Mouse (Mus musculus) embryonic facial prominence, embryonic 14.5 days (tissue): ENCODE measurements around the gene Tbck. TPM values are rescaled to one million over a fixed set of nuclear protein-coding genes. Genes with fewer than 3 reads are reported as not detected.
A peak's percentile ranks its signal among the peaks of the same experiment; 100 is the strongest.

Source experiments
- ATAC-seq: fragments of 200-750 bp; cut with Nextera tagmentation; 2 replicates; pipeline ENCODE4 v1.8.0; 2017; ENCODE audit warnings: low read depth, moderate number of reproducible peaks, moderate TSS enrichment
- DNase-seq: peaks from one replicate; pipeline ENCODE4 v3.0.0-alpha.2; 2015; ENCODE audit warnings: low spot score
- H3K27ac ChIP-seq: fragments of 300-500 bp; sonication (generic); replicated peaks from 2 replicates; pipeline ENCODE4 v1.5.1; 2014; ENCODE audit warnings: low read depth, mild to moderate bottlenecking, low read length, moderate library complexity
- H3K27me3 ChIP-seq: fragments of 300-500 bp; sonication (generic); replicated peaks from 2 replicates; pipeline ENCODE4 v1.6.1; 2014; ENCODE audit warnings: low read length; ENCODE audit not compliant: control insufficient read depth, insufficient read depth
- H3K36me3 ChIP-seq: fragments of 300-500 bp; sonication (generic); 2 replicates; pipeline ENCODE4 v1.6.1; 2014; ENCODE audit warnings: low read length, mixed read lengths; ENCODE audit not compliant: control insufficient read depth, insufficient read depth
- H3K4me1 ChIP-seq: fragments of 300-500 bp; sonication (generic); 2 replicates; pipeline ENCODE4 v1.6.1; 2014; ENCODE audit warnings: antibody characterized with exemption, low read length; ENCODE audit not compliant: control insufficient read depth, insufficient read depth
- H3K4me2 ChIP-seq: fragments of 300-500 bp; sonication (generic); 2 replicates; pipeline ENCODE4 v1.6.1; 2014; ENCODE audit warnings: low read depth, mild to moderate bottlenecking, low read length, moderate library complexity, mixed read lengths
- H3K4me3 ChIP-seq: fragments of 300-500 bp; sonication (generic); 2 replicates; pipeline ENCODE4 v1.5.1; 2014; ENCODE audit warnings: low read depth, mild to moderate bottlenecking, low read length
- H3K9ac ChIP-seq: fragments of 300-500 bp; sonication (generic); 2 replicates; pipeline ENCODE4 v1.6.1; 2014; ENCODE audit warnings: low read depth, mild to moderate bottlenecking, low read length, moderate library complexity, mixed read lengths
- H3K9me3 ChIP-seq: fragments of 300-500 bp; sonication (generic); 2 replicates; pipeline ENCODE4 v1.6.1; 2016; ENCODE audit warnings: low read length; ENCODE audit not compliant: control insufficient read depth
- WGBS: fragments of 180-500 bp; shearing (Covaris S2); extraction: QIAGEN DNeasy Blood & Tissue Kit; methylation state at CpG from one replicate; pipeline ENCODE4 v1.1.7; 2014; 5-methylcytosine and 5-hydroxymethylcytosine counted together
- polyA plus RNA-seq: library from polyadenylated mRNA; unstranded; fragments of >200 nt; fragmentation: Nextera tagmentation; extraction: Ambion mirVana; gene quantifications from 2 replicates; pipeline ENCODE4 v1.2.1, GENCODE M21; 2014

The Tbck gene
- polyA plus RNA-seq, 1 experiment from 2014 or later, result 14.1 TPM

DNA sequence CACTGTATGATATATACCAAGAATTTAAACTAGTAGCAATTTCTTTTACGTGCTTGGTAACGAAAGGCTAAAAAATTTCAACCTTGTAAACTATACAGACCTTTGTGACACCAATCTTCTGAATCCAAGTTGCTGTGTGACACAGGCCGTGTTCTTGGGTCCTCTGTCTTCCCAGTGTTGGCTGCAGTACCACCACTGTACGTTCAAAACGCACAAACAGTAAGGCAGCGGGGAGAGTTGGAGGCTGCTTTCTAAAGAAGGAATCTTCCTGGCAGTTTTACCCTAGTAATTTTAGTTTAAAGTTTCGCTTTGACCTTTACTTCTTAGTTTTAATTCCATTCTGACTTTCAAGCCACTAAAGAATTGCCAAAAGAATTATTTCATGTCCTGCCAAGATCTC is 92.7 kb downstream of the Tbck start:
- H3K4me3 ChIP-seq, result no peak overlapping the region
- DNase-seq (peak; percentile 13), ATAC-seq (no peak)
- no peaks in the 10 kb centered on the region for H3K27me3 ChIP-seq
- no peaks in the 10 kb centered on the region for H3K4me1 ChIP-seq
- H3K9me3 ChIP-seq, result no peaks in the 10 kb centered on the region
- H3K27ac ChIP-seq, result no peak overlapping the region
- H3K4me2 ChIP-seq, result no peak overlapping the region
- 89% methylated on average over 7 of the region's 7 CpGs for whole genome bisulfite sequencing
- H3K36me3 ChIP-seq, result 0 out of 2 replicates have a peak, but pooled peaks cover 11% of the 10 kb centered on the region
- no peak overlapping the region for H3K9ac ChIP-seq

DNA sequence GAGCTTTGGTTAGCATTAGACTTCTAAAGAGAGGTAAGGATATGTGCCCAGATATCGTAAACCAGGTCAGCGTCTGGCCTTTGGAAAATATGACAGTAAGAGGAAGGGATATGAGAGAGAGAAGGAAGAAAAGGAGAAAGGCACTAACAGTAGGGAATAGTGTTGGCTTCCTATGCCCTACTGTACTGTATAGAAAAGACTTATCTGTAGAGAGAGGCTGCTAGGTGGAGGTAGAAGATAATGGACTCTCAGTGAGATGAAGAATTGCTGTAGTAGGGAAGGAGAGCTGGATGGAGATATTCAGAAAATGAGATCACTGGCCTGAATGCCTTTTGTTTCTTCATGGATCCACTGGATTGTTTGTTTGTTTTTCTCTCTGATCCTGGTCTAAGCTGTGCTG is 97.2 kb downstream of the Tbck start:
- no peak overlapping the region for H3K4me3 ChIP-seq

DNA sequence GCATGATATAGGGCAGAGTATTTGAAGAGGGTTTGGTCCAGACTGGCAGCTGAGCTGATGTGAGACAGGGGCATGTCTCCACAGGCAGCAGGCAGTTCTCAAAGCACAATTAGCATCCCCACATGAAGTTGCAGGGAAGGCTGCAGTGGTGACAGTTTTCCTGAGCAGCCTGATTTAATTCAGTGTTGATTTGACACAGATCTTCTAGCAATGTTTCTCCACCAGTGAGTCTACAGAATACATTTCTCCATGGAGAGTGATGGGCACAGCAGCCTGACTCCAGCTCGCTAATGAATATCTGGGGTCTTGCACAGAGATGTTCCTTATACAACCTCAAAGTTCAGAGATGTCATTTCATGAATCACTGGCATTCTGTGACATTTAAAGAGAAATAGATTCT is 99.1 kb downstream of the Tbck start:
- ATAC-seq, result no peak
- 87% methylated on average over 1 of the region's 1 CpGs for WGBS

More for the DNA sequence above, 97.2 kb downstream of the Tbck start:
- Histone ChIP-seq H3K27me3 (no peaks in the 10 kb centered on the region), H3K9ac (no peak overlapping the region), H3K9me3 (no peaks in the 10 kb centered on the region), H3K36me3 (no peaks in the 10 kb centered on the region; the same call in 1 of the 2 replicates), H3K4me1 (peaks cover 3% of the 10 kb centered on the region; the same call in 1 of the 2 replicates), H3K4me2 (no peak overlapping the region), H3K27ac (no peak overlapping the region)
- WGBS, result 95% methylated on average over 2 of the region's 2 CpGs
- DNase-seq, result no peak
- ATAC-seq, result no peak

DNA sequence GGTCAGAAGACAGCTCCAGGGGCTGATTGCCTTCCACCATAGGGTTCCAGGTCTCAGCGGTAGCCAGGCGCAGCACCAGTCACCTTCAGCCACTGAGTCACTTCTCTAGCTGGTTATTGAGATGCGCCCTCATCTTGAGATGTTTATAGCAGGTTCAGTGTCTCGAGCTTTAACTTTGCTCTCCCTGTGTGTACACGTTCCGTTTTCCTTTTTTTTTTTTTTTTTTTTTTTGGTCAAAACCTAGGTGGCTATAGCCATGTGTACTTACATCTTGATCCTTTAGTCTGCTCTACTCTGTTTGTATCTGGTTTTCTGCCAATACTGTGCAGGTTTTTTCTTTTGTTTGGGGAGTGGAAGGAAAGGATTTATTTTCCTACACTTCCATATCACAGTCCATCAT is 100.8 kb downstream of the Tbck start:
- peaks cover 3% of the 10 kb centered on the region; the same call in 1 of the 2 replicates for H3K4me1 ChIP-seq
- WGBS, result 88% methylated on average over 6 of the region's 6 CpGs
- ATAC-seq, result no peak
- H3K9ac ChIP-seq, result no peak overlapping the region
- no peaks in the 10 kb centered on the region; the same call in 1 of the 2 replicates for H3K36me3 ChIP-seq
- H3K9me3 ChIP-seq, result no peaks in the 10 kb centered on the region
- no peak overlapping the region for H3K4me2 ChIP-seq
- H3K27me3 ChIP-seq, result no peaks in the 10 kb centered on the region
- DNase-seq, result no peak
- H3K27ac ChIP-seq, result no peak overlapping the region
- no peak overlapping the region for H3K4me3 ChIP-seq

More for the DNA sequence above, 99.1 kb downstream of the Tbck start:
- no peak overlapping the region for H3K4me2 ChIP-seq
- H3K9ac ChIP-seq, result no peak overlapping the region
- H3K36me3 ChIP-seq, result no peaks in the 10 kb centered on the region; the same call in 1 of the 2 replicates
- DNase-seq, result no peak
- H3K4me3 ChIP-seq, result no peak overlapping the region
- no peak overlapping the region for H3K27ac ChIP-seq
- peaks cover 3% of the 10 kb centered on the region; the same call in 1 of the 2 replicates for H3K4me1 ChIP-seq
- no peaks in the 10 kb centered on the region for H3K9me3 ChIP-seq
- no peaks in the 10 kb centered on the region for H3K27me3 ChIP-seq

DNA sequence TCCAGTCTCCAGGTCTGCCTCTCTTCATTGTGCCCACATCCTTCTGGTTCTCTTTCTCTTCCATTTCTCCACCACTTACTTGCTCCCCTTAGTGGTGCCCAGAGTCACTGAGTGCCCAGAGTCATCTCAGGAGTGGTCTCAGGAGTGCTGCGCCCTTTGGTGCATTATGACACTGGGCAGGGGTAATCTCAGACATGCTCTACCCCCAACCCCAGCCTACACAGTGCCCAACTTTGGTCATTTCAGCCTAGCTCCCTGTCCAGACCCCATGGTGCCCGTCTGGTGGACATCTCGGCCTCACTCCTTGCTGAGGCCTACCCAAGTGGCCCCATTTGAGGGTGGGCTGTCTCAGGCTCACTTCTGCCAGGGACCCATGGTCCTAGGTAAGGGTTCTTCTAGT is 102.7 kb downstream of the Tbck start:
- Histone ChIP-seq H3K9me3 (no peaks in the 10 kb centered on the region), H3K4me2 (no peak overlapping the region), H3K4me1 (peaks cover 3% of the 10 kb centered on the region; the same call in 1 of the 2 replicates), H3K4me3 (no peak overlapping the region), H3K9ac (no peak overlapping the region), H3K27me3 (no peaks in the 10 kb centered on the region), H3K36me3 (no peaks in the 10 kb centered on the region; the same call in 1 of the 2 replicates), H3K27ac (no peak overlapping the region)
- DNase-seq, result no peak
- ATAC-seq, result no peak
- WGBS, result 86% methylated on average over 3 of the region's 3 CpGs

DNA sequence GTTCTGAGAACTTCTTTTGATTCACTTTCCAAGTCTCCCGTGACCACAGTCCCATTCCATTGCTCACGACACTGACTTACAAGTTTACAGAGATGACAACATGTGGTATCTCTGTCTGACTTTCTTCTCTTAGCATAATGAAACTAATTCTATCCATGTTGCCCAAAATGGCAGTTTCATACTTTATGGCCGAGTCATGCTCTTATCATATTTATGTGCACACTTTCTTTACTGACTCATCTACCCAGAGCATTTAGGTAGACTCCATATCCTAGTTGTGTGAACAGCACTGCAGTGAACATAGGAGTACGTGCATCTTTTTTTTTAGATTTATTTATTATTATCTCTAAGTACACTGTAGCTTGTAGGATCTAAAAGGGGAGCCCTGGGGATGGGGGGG is 103.8 kb downstream of the Tbck start:
- H3K27ac ChIP-seq, result no peak overlapping the region
- DNase-seq (no peak), ATAC-seq (no peak)
- H3K4me1 ChIP-seq, result peaks cover under 1% of the 10 kb centered on the region; the same call in 1 of the 2 replicates
- no peaks in the 10 kb centered on the region for H3K27me3 ChIP-seq
- no peaks in the 10 kb centered on the region for H3K9me3 ChIP-seq
- no peak overlapping the region for H3K9ac ChIP-seq
- 69% methylated on average over 4 of the region's 4 CpGs for WGBS
- H3K36me3 ChIP-seq, result no peaks in the 10 kb centered on the region; the same call in 1 of the 2 replicates
- H3K4me2 ChIP-seq, result no peak overlapping the region
- H3K4me3 ChIP-seq, result no peak overlapping the region

DNA sequence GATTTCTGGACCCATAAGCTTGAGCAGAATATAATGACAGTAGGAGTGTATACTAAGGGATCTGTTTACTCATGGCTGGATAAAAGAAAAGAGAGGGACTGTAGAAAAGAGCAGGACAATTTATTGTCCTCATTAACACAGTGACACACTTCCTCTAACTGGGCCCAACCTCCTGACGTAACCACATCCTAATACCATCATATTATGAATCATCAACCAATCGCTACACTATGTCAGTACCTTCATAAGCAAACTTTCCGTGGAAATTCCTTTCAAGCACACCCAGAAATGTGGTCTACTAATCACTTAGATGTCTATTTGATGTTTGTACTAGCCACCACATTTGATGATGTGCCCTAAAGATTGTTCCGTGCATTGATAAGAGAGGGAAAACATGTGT is 107.2 kb downstream of the Tbck start:
- H3K36me3 ChIP-seq, result no peaks in the 10 kb centered on the region; the same call in 1 of the 2 replicates
- WGBS, result 90% methylated on average over 4 of the region's 4 CpGs
- no peaks in the 10 kb centered on the region for H3K27me3 ChIP-seq
- no peak overlapping the region for H3K27ac ChIP-seq
- H3K4me2 ChIP-seq, result no peak overlapping the region
- no peak overlapping the region for H3K9ac ChIP-seq
- H3K4me1 ChIP-seq, result no peaks in the 10 kb centered on the region
- ATAC-seq (no peak), DNase-seq (no peak)
- H3K9me3 ChIP-seq, result peaks cover 3% of the 10 kb centered on the region; the same call in 1 of the 2 replicates
- H3K4me3 ChIP-seq, result no peak overlapping the region

DNA sequence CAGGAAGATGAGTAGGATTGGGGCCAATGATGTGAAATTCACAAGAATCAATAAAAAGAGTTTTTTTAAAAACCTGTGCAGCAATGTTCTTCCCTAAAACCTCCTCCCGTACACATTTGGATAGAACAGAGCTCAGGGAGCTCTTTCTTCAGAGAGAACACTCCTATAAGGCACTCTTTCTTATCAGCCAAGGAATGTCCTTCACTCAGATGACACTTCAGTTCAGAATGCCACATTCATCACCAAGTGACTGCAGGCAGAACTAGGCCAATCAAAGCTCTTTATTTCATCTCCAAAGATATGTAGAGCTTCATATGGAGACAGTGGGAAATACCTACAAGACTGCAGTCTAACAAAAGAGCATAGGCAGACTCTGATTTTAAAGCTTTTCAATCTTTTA is 116.3 kb downstream of the Tbck start:
- no peak for DNase-seq
- no peak overlapping the region for H3K4me3 ChIP-seq
- no peak overlapping the region for H3K9ac ChIP-seq
- H3K4me2 ChIP-seq, result no peak overlapping the region
- peaks cover 4% of the 10 kb centered on the region; the same call in 1 of the 2 replicates for H3K9me3 ChIP-seq
- WGBS, result 73% methylated on average over 1 of the region's 1 CpGs
- H3K36me3 ChIP-seq, result peaks cover 18% of the 10 kb centered on the region; the same call in 1 of the 2 replicates
- no peaks in the 10 kb centered on the region for H3K27me3 ChIP-seq
- no peak for ATAC-seq
- H3K27ac ChIP-seq, result no peak overlapping the region
- no peaks in the 10 kb centered on the region for H3K4me1 ChIP-seq

DNA sequence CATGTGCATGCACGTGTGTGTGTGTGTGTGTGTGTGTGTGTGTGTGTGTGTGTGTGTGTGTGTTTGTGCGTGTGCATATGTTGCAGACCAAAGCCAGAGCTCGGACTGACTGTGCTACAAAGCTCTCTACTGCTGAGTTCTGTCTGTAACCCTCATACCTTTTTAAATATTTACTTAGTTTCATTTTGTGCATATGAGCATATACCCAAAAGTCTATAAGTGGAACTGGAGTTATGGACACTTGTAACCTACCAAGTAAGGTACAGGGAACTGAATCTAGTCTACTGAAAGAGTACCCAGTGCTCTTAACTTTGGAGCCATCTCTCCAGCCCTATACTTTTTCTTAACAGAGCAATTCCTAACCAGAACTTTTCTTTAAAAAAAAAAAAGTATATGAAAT is 118.0 kb downstream of the Tbck start:
- no peak overlapping the region for H3K9ac ChIP-seq
- H3K27me3 ChIP-seq, result no peaks in the 10 kb centered on the region
- no peaks in the 10 kb centered on the region for H3K9me3 ChIP-seq
- no peak overlapping the region for H3K4me3 ChIP-seq
- peaks cover 23% of the 10 kb centered on the region; the same call in 1 of the 2 replicates for H3K36me3 ChIP-seq
- H3K4me2 ChIP-seq, result no peak overlapping the region
- ATAC-seq, result no peak
- WGBS, result 79% methylated on average over 3 of the region's 3 CpGs
- no peak for DNase-seq
- H3K4me1 ChIP-seq, result no peaks in the 10 kb centered on the region
- no peak overlapping the region for H3K27ac ChIP-seq
